Mouse (Mus musculus) naive thymus-derived CD4-positive, alpha-beta T cell, adult 2 months (primary cell): ENCODE measurements around the gene Cd22.

Experiments used
- DNase-seq: peaks from one replicate; pipeline ENCODE4 v3.0.0-alpha.2; 2011; ENCODE audit warnings: low read depth

Cd22 gene

DNA sequence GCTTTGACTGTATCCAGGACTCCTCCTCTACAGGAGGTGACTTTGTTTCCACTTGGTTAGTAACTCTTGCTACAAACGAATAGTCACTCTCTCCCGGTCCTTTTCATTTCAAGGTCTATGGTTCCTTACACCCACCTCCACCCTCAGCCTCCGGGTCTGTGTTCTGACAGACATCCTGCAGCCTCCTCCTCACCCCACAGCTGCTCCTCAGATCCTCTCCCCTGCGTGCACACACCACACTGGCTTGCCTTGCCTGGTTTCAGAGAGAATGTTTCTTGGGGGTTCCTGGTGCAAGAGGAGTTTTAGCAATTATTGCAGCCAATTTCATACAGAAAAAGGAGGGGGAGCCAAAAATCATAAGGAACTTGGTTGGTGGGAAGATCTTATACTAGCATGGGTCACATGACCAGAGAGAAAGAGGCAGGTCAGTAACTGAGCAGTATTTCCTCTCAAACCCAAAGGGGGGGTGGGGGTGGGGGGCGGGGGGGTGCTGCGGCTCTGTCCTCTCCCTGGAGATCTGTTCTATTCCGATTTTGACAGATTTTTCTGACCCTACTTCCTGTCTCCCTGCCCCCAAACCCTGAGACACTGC, 59.2 kb downstream of the Cd22 start:
- peak; percentile 36 for DNase-seq

DNA sequence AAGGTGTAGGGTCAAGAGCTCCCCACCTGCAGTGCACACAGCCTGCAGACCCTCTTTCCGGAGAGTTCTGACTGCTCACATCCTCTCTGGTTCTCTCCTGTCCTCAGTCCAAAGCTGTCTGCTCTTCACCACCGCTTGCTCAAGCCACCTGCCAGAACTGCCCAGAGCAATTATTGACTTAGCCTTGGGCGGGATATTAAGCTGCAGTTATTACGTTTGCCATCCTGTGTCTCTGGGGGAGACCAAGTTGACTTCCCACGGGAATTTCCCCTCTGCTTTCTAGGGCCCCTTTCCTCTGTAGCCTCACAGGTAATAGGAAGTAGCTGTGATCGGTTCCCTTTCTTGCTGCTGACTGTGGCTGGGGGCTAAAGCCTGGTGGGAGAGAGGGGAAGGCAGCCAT, 60.0 kb downstream of the Cd22 start:
- DNase-seq, result no peak
